In genomic region chr1:146523727-146524573, GRCm38 (mm10) we compare ENCODE assay signal across 14 mouse cellular contexts. TPM values are rescaled to one million over a fixed set of nuclear protein-coding genes. Genes with fewer than 3 reads are reported as not detected.
"Had no signal": no experiment of that assay in that cellular context is flagged by ENCODE, and none has a peak within 500 bp of the region (broad histone marks: within the 10 kb centered on the region; RNA-seq: fewer than 3 reads in every experiment).

No protein-coding gene starts in this region.

- H3K4me2 ChIP-seq: limb, embryonic 13.5 days; stomach, embryonic 15.5 days had no signal

- H3K9me3 ChIP-seq: limb, embryonic 13.5 days; stomach, embryonic 15.5 days had no signal

- H3K27ac ChIP-seq: limb, embryonic 13.5 days; liver, embryonic 14.5 days; stomach, embryonic 15.5 days had no signal

- H3K36me3 ChIP-seq: limb, embryonic 13.5 days; stomach, embryonic 15.5 days had no signal

- DNase-seq: kidney, adult 18-20 months; kidney, postnatal 10 days; kidney, postnatal 4 days; left cerebral cortex, postnatal 4 days; lung, adult 18-20 months; right cerebral cortex, postnatal 14 days; thymus, adult 2 months; thymus, postnatal 25 days had no signal

- H3K4me1 ChIP-seq: limb, embryonic 13.5 days; stomach, embryonic 15.5 days had no signal

- H3K4me3 ChIP-seq: limb, embryonic 13.5 days; stomach, embryonic 15.5 days had no signal

- H3K9ac ChIP-seq: limb, embryonic 13.5 days; liver, embryonic 14.5 days; stomach, embryonic 15.5 days had no signal

- H3K27me3 ChIP-seq: limb, embryonic 13.5 days; stomach, embryonic 15.5 days had no signal

RNA-seq across cellular contexts. Expression of gene Brinp3, which starts 29.4 kb away (rescaled TPM):
- total RNA-seq: liver, adult 2 months; megakaryocyte progenitor cell, adult 5-6 weeks had no signal
- polyA plus RNA-seq: kidney, embryonic 14.5 days; liver, adult 2 months; liver, embryonic 14.5 days had no signal
